Mouse (Mus musculus): ENCODE measurements around the gene Tbc1d10c. TPM values are rescaled to one million over a fixed set of nuclear protein-coding genes. Genes with fewer than 3 reads are reported as not detected.

The Tbc1d10c gene
- polyA plus RNA-seq, 1 experiment from 2014 or later, result 0.57 TPM

- Histone ChIP-seq H3K27me3 (replicated peaks; ENCODE audit: low read depth, poor library complexity, severe bottlenecking) (no peaks in the 10 kb centered on the region), H3K4me1 (peaks cover 67% of the 10 kb centered on the region), H3K27ac (replicated peaks) (no peak overlapping the region), H3K9me3 (no peaks in the 10 kb centered on the region), H3K36me3 (replicated peaks) (peaks cover 77% of the 10 kb centered on the region), H3K4me3 (peak overlapping the region; percentile 19; the same call in 1 of the 2 replicates)
- 79% methylated on average over 2 of the region's 2 CpGs for WGBS
- DNase-seq (ENCODE audit: low spot score), result no peak
Observed at GRCm38 (mm10) chr19:4196048-4196447, 5.0 kb upstream of the Tbc1d10c start.

DNA sequence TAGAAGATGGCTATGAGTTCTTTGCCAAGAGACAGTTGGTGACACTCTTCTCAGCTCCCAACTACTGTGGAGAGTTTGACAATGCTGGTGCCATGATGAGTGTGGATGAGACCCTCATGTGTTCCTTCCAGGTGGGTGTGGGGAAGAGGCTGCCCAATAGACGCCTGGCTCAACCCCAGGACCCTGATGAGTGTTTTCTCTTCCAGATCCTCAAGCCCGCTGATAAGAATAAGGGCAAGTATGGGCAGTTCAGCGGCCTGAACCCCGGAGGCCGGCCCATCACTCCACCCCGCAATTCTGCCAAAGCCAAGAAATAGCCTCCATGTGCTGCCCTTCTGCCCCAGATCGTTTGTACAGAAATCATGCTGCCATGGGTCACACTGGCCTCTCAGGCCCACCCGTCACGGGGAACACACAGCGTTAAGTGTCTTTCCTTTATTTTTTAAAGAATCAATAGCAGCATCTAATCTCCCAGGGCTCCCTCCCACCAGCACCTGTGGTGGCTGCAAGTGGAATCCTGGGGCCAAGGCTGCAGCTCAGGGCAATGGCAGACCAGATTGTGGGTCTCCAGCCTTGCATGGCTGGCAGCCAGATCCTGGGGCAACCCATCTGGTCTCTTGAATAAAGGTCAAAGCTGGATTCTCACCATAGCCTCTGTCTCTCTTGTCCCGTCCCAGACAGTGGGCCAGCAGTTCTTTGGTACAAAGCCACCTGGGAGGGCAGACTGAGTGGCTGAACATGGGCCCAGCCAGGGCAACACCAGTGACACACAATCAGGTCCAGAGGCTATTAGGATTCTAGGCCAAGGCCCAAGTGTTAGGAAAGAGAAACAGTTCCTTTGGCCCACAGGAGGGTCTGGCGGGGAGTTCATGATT is 3.9 kb upstream of the Tbc1d10c start:
- Histone ChIP-seq H3K9me3 (no peaks in the 10 kb centered on the region), H3K4me1 (peaks cover 62% of the 10 kb centered on the region), H3K27me3 (replicated peaks; ENCODE audit: low read depth, poor library complexity, severe bottlenecking) (no peaks in the 10 kb centered on the region), H3K36me3 (replicated peaks) (peaks cover 71% of the 10 kb centered on the region), H3K4me3 (no peak overlapping the region; the same call in 1 of the 2 replicates), H3K27ac (replicated peaks) (no peak overlapping the region)
- DNase-seq (ENCODE audit: low spot score), result no peak
- WGBS, result 82% methylated on average over 12 of the region's 12 CpGs

- Histone ChIP-seq H3K27ac (replicated peaks) (no peak overlapping the region), H3K9me3 (no peaks in the 10 kb centered on the region), H3K27me3 (replicated peaks; ENCODE audit: low read depth, poor library complexity, severe bottlenecking) (no peaks in the 10 kb centered on the region), H3K36me3 (replicated peaks) (peaks cover 63% of the 10 kb centered on the region), H3K4me3 (peak overlapping the region; percentile 97), H3K4me1 (peaks cover 55% of the 10 kb centered on the region)
- 93% methylated on average over 8 of the region's 8 CpGs for whole genome bisulfite sequencing
- DNase-seq (ENCODE audit: low spot score), result no peak
Observed at GRCm38 (mm10) chr19:4194021-4194724, 3.1 kb upstream of the Tbc1d10c start.

GRCm38 (mm10) chr19:4193129-4193528 is 2.0 kb upstream of the Tbc1d10c start:
- 74% methylated on average over 6 of the region's 6 CpGs for WGBS

GRCm38 (mm10) chr19:4192251-4192985 is 1.3 kb upstream of the Tbc1d10c start:
- under 1% methylated on average over 52 of the region's 52 CpGs for WGBS
- Histone ChIP-seq H3K4me1 (peaks cover 52% of the 10 kb centered on the region), H3K27me3 (replicated peaks; ENCODE audit: low read depth, poor library complexity, severe bottlenecking) (no peaks in the 10 kb centered on the region; the same call in 1 of the 2 replicates), H3K36me3 (replicated peaks) (peaks cover 46% of the 10 kb centered on the region), H3K27ac (replicated peaks) (peak overlapping the region; percentile 97), H3K4me3 (peak overlapping the region; percentile 97), H3K9me3 (no peaks in the 10 kb centered on the region)
- DNase-seq (ENCODE audit: low spot score), result no peak

More at GRCm38 (mm10) chr19:4193129-4193528, 2.0 kb upstream of the Tbc1d10c start:
- Histone ChIP-seq H3K36me3 (replicated peaks) (peaks cover 53% of the 10 kb centered on the region), H3K4me1 (peaks cover 53% of the 10 kb centered on the region), H3K4me3 (peak overlapping the region; percentile 97), H3K27me3 (replicated peaks; ENCODE audit: low read depth, poor library complexity, severe bottlenecking) (no peaks in the 10 kb centered on the region; the same call in 1 of the 2 replicates), H3K27ac (replicated peaks) (peak overlapping the region; percentile 97), H3K9me3 (no peaks in the 10 kb centered on the region)
- no peak for DNase-seq (ENCODE audit: low spot score)

GRCm38 (mm10) chr19:4191528-4192250 is 605 bp upstream of the Tbc1d10c start, which contains the start of gene Ppp1ca:
TSS of gene Ppp1ca (plus strand) at chr19:4192065.
- Histone ChIP-seq H3K36me3 (replicated peaks) (peaks cover 38% of the 10 kb centered on the region), H3K27me3 (replicated peaks; ENCODE audit: low read depth, poor library complexity, severe bottlenecking) (no peaks in the 10 kb centered on the region; the same call in 1 of the 2 replicates), H3K4me1 (peaks cover 45% of the 10 kb centered on the region), H3K9me3 (no peaks in the 10 kb centered on the region), H3K27ac (replicated peaks) (peak within 1 kb of the TSS; percentile 97), H3K4me3 (peak within 1 kb of the TSS; percentile 97)
- WGBS, result 6% methylated on average over 47 of the region's 47 CpGs
- DNase-seq (ENCODE audit: low spot score), result peak; percentile 99

- H3K4me1 ChIP-seq, result peaks cover 43% of the 10 kb centered on the region
- no peaks in the 10 kb centered on the region; the same call in 1 of the 2 replicates for H3K27me3 ChIP-seq (replicated peaks; ENCODE audit: low read depth, poor library complexity, severe bottlenecking)
- 88% methylated on average over 12 of the region's 12 CpGs for WGBS
- H3K4me3 ChIP-seq, result no peak overlapping the region
- no peak for DNase-seq (ENCODE audit: low spot score)
- H3K9me3 ChIP-seq, result no peaks in the 10 kb centered on the region
- no peak overlapping the region for H3K27ac ChIP-seq (replicated peaks)
- peaks cover 13% of the 10 kb centered on the region for H3K36me3 ChIP-seq (replicated peaks)
Observed at GRCm38 (mm10) chr19:4189051-4189620, 1.9 kb downstream of the Tbc1d10c start.

- no peak for DNase-seq (ENCODE audit: low spot score)
- no peaks in the 10 kb centered on the region for H3K9me3 ChIP-seq
- no peak overlapping the region for H3K4me3 ChIP-seq
- H3K4me1 ChIP-seq, result peaks cover 34% of the 10 kb centered on the region
- H3K36me3 ChIP-seq (replicated peaks), result no peaks in the 10 kb centered on the region
- WGBS, result 75% methylated on average over 3 of the region's 3 CpGs
- no peaks in the 10 kb centered on the region; the same call in 1 of the 2 replicates for H3K27me3 ChIP-seq (replicated peaks; ENCODE audit: low read depth, poor library complexity, severe bottlenecking)
- no peak overlapping the region for H3K27ac ChIP-seq (replicated peaks)
Observed at GRCm38 (mm10) chr19:4187303-4187702, 3.8 kb downstream of the Tbc1d10c start.

- no peak for DNase-seq (ENCODE audit: low spot score)
- Histone ChIP-seq H3K4me3 (peak overlapping the region; percentile 11; the same call in 1 of the 2 replicates), H3K4me1 (peaks cover 27% of the 10 kb centered on the region), H3K9me3 (no peaks in the 10 kb centered on the region), H3K36me3 (replicated peaks) (no peaks in the 10 kb centered on the region), H3K27me3 (replicated peaks; ENCODE audit: low read depth, poor library complexity, severe bottlenecking) (no peaks in the 10 kb centered on the region; the same call in 1 of the 2 replicates), H3K27ac (replicated peaks) (peak overlapping the region; percentile 65)
- WGBS, result 61% methylated on average over 15 of the region's 15 CpGs
Observed at GRCm38 (mm10) chr19:4184976-4185975, 5.8 kb downstream of the Tbc1d10c start.

- WGBS, result 75% methylated on average over 2 of the region's 2 CpGs
- H3K4me3 ChIP-seq, result no peak overlapping the region
- no peak for DNase-seq (ENCODE audit: low spot score)
- H3K27me3 ChIP-seq (replicated peaks; ENCODE audit: low read depth, poor library complexity, severe bottlenecking), result no peaks in the 10 kb centered on the region; the same call in 1 of the 2 replicates
- H3K4me1 ChIP-seq, result peaks cover 27% of the 10 kb centered on the region
- H3K27ac ChIP-seq (replicated peaks), result 0 out of 2 replicates have a peak overlapping the region, but pooled peaks have one; percentile 15
- H3K36me3 ChIP-seq (replicated peaks), result no peaks in the 10 kb centered on the region
- no peaks in the 10 kb centered on the region for H3K9me3 ChIP-seq
Observed at GRCm38 (mm10) chr19:4183689-4184088, 7.4 kb downstream of the Tbc1d10c start.
